Mouse (Mus musculus): ENCODE measurements around the gene Sorbs1. TPM values are rescaled to one million over a fixed set of nuclear protein-coding genes. Genes with fewer than 3 reads are reported as not detected.

Sorbs1 gene
- polyA plus RNA-seq, 1 experiment, result 2.2 TPM

DNA sequence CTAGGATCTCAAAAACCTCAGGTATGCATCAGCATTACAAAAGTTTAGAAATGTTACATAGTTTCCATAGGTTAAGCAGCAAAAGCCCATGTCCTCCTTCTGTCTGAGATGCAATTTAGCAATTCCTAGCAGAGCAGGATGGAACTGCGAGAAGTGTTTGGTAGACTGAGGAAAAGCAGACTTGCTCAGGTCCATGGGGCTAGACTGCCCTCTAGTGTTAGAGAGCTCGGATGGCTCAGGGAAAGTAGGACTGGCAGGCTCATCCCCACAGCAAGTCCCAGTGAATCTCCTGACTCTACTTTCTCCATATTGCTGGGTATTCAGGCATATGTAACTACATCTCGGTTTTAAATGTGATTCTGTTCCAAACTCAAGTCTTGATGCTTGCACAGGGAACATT is 31.3 kb upstream of the Sorbs1 start:
- Histone ChIP-seq H3K27ac (ENCODE audit: insufficient read depth, low read depth, low read length) (no peak overlapping the region), H3K4me3 (ENCODE audit: insufficient read depth, low read length) (no peak overlapping the region), H3K4me1 (ENCODE audit: control insufficient read depth, insufficient read depth, low read length) (no peaks in the 10 kb centered on the region)
- TF ChIP-seq CTCF (IDR thresholded peaks at IDR 0.05; ENCODE audit: low read depth, low read length) (peak; percentile 72), POLR2A (IDR thresholded peaks at IDR 0.05; ENCODE audit: borderline replicate concordance, low read depth, low read length) (no peak)

GRCm38 (mm10) chr19:40542776-40543175 is 29.2 kb upstream of the Sorbs1 start:
- Histone ChIP-seq H3K4me1 (ENCODE audit: control insufficient read depth, insufficient read depth, low read length) (no peaks in the 10 kb centered on the region), H3K4me3 (ENCODE audit: insufficient read depth, low read length) (no peak overlapping the region), H3K27ac (ENCODE audit: insufficient read depth, low read depth, low read length) (no peak overlapping the region)
- TF ChIP-seq POLR2A (IDR thresholded peaks at IDR 0.05; ENCODE audit: borderline replicate concordance, low read depth, low read length) (no peak), CTCF (IDR thresholded peaks at IDR 0.05; ENCODE audit: low read depth, low read length) (no peak)

- no peaks in the 10 kb centered on the region for H3K4me1 ChIP-seq (ENCODE audit: control insufficient read depth, insufficient read depth, low read length)
- H3K27ac ChIP-seq (ENCODE audit: insufficient read depth, low read depth, low read length), result no peak overlapping the region
- TF ChIP-seq POLR2A (IDR thresholded peaks at IDR 0.05; ENCODE audit: borderline replicate concordance, low read depth, low read length) (no peak), CTCF (IDR thresholded peaks at IDR 0.05; ENCODE audit: low read depth, low read length) (no peak)
- no peak overlapping the region for H3K4me3 ChIP-seq (ENCODE audit: insufficient read depth, low read length)
These were observed 22.9 kb upstream of the Sorbs1 start for GRCm38 (mm10) chr19:40536526-40536925.

DNA sequence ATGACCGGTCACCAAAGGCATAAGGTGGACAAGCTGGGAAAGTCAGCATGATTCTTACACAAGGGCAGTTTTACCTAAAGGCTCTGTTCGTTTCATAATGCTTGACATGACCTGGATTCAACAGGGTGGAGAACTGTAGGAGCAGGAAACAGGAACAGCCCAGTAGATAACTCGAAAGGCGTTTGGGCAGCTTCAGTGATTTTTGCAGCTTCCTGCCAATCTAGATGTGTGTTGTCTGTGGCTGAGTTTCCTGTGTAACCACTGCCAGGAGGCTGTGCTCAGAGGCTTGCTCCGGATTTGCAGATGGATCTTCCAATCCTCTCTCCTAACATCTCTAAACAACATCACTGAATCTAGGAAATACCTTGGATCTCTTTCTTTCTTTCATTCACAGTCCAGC is 18.9 kb upstream of the Sorbs1 start:
- H3K4me3 ChIP-seq (ENCODE audit: insufficient read depth, low read length), result no peak overlapping the region
- no peak overlapping the region for H3K27ac ChIP-seq (ENCODE audit: insufficient read depth, low read depth, low read length)
- no peaks in the 10 kb centered on the region for H3K4me1 ChIP-seq (ENCODE audit: control insufficient read depth, insufficient read depth, low read length)
- no peak for TF ChIP-seq POLR2A (IDR thresholded peaks at IDR 0.05; ENCODE audit: borderline replicate concordance, low read depth, low read length)

- no peak overlapping the region for H3K27ac ChIP-seq (ENCODE audit: insufficient read depth, low read depth, low read length)
- H3K4me3 ChIP-seq (ENCODE audit: insufficient read depth, low read length), result no peak overlapping the region
- TF ChIP-seq CTCF (IDR thresholded peaks at IDR 0.05; ENCODE audit: low read depth, low read length) (no peak), POLR2A (IDR thresholded peaks at IDR 0.05; ENCODE audit: borderline replicate concordance, low read depth, low read length) (no peak)
- no peaks in the 10 kb centered on the region for H3K4me1 ChIP-seq (ENCODE audit: control insufficient read depth, insufficient read depth, low read length)
These were observed 16.7 kb upstream of the Sorbs1 start for GRCm38 (mm10) chr19:40530323-40530722.

- H3K4me3 ChIP-seq (ENCODE audit: insufficient read depth, low read length), result no peak overlapping the region
- TF ChIP-seq POLR2A (IDR thresholded peaks at IDR 0.05; ENCODE audit: borderline replicate concordance, low read depth, low read length) (no peak), CTCF (IDR thresholded peaks at IDR 0.05; ENCODE audit: low read depth, low read length) (no peak)
- no peaks in the 10 kb centered on the region for H3K4me1 ChIP-seq (ENCODE audit: control insufficient read depth, insufficient read depth, low read length)
- no peak overlapping the region for H3K27ac ChIP-seq (ENCODE audit: insufficient read depth, low read depth, low read length)
These were observed 14.7 kb upstream of the Sorbs1 start for GRCm38 (mm10) chr19:40528254-40528653.

GRCm38 (mm10) chr19:40526367-40527014 is 12.9 kb upstream of the Sorbs1 start:
- no peak overlapping the region for H3K27ac ChIP-seq (ENCODE audit: insufficient read depth, low read depth, low read length)
- TF ChIP-seq POLR2A (IDR thresholded peaks at IDR 0.05; ENCODE audit: borderline replicate concordance, low read depth, low read length) (no peak), CTCF (IDR thresholded peaks at IDR 0.05; ENCODE audit: low read depth, low read length) (no peak)
- H3K4me3 ChIP-seq (ENCODE audit: insufficient read depth, low read length), result no peak overlapping the region
- H3K4me1 ChIP-seq (ENCODE audit: control insufficient read depth, insufficient read depth, low read length), result no peaks in the 10 kb centered on the region

DNA sequence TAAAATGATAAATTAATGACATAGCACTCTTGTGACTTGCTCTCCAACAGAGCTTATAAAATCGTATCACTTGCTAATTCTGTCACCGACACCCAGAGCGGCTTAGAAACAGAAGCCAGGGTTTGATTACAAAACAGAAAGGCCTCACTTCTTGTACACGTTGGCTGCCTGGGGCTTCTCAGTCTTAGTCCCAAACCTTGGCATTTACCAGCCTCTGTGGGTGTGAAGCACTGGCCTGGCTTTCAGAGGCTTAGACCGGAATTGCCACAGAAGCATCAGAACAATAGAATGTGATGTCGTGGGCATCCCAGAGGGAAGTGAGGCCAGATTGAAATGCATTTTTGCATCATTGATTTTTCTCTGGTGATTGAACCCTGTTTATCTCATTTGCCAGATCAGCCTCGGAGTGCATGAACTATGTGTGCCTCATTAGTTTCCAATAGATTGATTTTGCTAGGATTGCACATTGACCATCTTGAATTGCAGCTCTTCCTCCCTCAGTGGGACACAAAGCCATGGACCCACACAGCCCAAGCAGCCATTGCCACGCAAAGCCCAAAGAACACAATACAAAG is 9.9 kb upstream of the Sorbs1 start:
- no peak overlapping the region for H3K27ac ChIP-seq (ENCODE audit: insufficient read depth, low read depth, low read length)
- no peak overlapping the region for H3K4me3 ChIP-seq (ENCODE audit: insufficient read depth, low read length)
- H3K4me1 ChIP-seq (ENCODE audit: control insufficient read depth, insufficient read depth, low read length), result no peaks in the 10 kb centered on the region
- TF ChIP-seq POLR2A (IDR thresholded peaks at IDR 0.05; ENCODE audit: borderline replicate concordance, low read depth, low read length) (no peak), CTCF (IDR thresholded peaks at IDR 0.05; ENCODE audit: low read depth, low read length) (no peak)

DNA sequence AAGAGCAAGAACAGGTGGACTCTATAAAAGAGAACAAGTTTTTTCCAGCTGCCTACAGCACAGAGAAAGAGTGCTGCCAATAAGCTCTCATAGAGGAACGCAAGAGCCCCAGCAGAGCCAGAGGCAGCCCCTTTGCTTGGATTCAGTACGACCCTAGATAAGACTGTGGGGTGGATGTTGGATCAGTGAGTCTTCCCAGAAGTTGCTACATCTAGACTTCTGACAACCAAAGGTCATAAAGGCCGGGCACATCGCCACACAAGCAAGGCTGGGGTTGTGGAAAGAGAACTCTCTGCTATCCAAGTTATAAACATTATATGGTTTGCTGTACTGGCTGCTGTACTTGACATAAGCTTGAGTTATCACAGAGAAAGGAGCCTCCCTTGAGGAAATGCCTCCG is 6.8 kb upstream of the Sorbs1 start:
- Histone ChIP-seq H3K4me3 (ENCODE audit: insufficient read depth, low read length) (no peak overlapping the region), H3K4me1 (ENCODE audit: control insufficient read depth, insufficient read depth, low read length) (no peaks in the 10 kb centered on the region), H3K27ac (ENCODE audit: insufficient read depth, low read depth, low read length) (no peak overlapping the region)
- no peak for TF ChIP-seq POLR2A (IDR thresholded peaks at IDR 0.05; ENCODE audit: borderline replicate concordance, low read depth, low read length)
- TF ChIP-seq CTCF (IDR thresholded peaks at IDR 0.05; ENCODE audit: low read depth, low read length), result no peak

- TF ChIP-seq CTCF (IDR thresholded peaks at IDR 0.05; ENCODE audit: low read depth, low read length) (no peak), POLR2A (IDR thresholded peaks at IDR 0.05; ENCODE audit: borderline replicate concordance, low read depth, low read length) (no peak)
- Histone ChIP-seq H3K27ac (ENCODE audit: insufficient read depth, low read depth, low read length) (no peak overlapping the region), H3K4me1 (ENCODE audit: control insufficient read depth, insufficient read depth, low read length) (no peaks in the 10 kb centered on the region), H3K4me3 (ENCODE audit: insufficient read depth, low read length) (no peak overlapping the region)
These were observed 5.1 kb upstream of the Sorbs1 start for GRCm38 (mm10) chr19:40518706-40519105.

Data from bone marrow macrophage, adult 2 months (primary cell).